Mouse (Mus musculus): ENCODE measurements around the gene AL732309.1.

- TF ChIP-seq EP300 (IDR thresholded peaks at IDR 0.05; ENCODE audit: insufficient read depth, low read depth, low read length) (no peak), CTCF (IDR thresholded peaks at IDR 0.05; ENCODE audit: low read depth, low read length) (no peak), POLR2A (IDR thresholded peaks at IDR 0.05; ENCODE audit: insufficient read depth, low read length) (no peak)
Measured at GRCm38 (mm10) chr2:25262795-25263622, 16.3 kb upstream of the AL732309.1 start.
